Mouse (Mus musculus): Measurements from ENCODE around the gene Pskh1. TPM values are rescaled to one million over a fixed set of nuclear protein-coding genes. Genes with fewer than 3 reads are reported as not detected.

The Pskh1 gene
- polyA plus RNA-seq, 1 experiment from 2014 or later: 44.8 TPM

Small RNAs within 50 kb of the gene (microRNA-seq; reads per million reads assigned to microRNA genes)
- not detected for gene Mir7074

Other genes with a start within 250 kb of the Pskh1 start
- gene Carmil2, start 214.2 kb upstream of the Pskh1 start, polyA plus RNA-seq (2016; fragmentation: Nextera tagmentation; extraction: Ambion mirVana): 2.8 and 3.2 TPM in 2 replicates
- 73.6 and 78.2 TPM in 2 replicates for gene Acd, start 199.3 kb upstream of the Pskh1 start, polyA plus RNA-seq (2016; fragmentation: Nextera tagmentation; extraction: Ambion mirVana)
- 18.2 and 19.1 TPM in 2 replicates for gene Pard6a, start 199.3 kb upstream of the Pskh1 start, polyA plus RNA-seq (2016; fragmentation: Nextera tagmentation; extraction: Ambion mirVana)
- gene 4933405L10Rik, start 192.8 kb upstream of the Pskh1 start, polyA plus RNA-seq (2016; fragmentation: Nextera tagmentation; extraction: Ambion mirVana): 0.14 TPM in 1 of 2 replicates, not detected in the other
- gene Enkd1, start 192.2 kb upstream of the Pskh1 start, polyA plus RNA-seq (2016; fragmentation: Nextera tagmentation; extraction: Ambion mirVana): 35.7 and 37.0 TPM in 2 replicates
- 30.2 and 33.7 TPM in 2 replicates for gene Gfod2, start 141.8 kb upstream of the Pskh1 start, polyA plus RNA-seq (2016; fragmentation: Nextera tagmentation; extraction: Ambion mirVana)
- gene Ranbp10, start 73.1 kb upstream of the Pskh1 start, polyA plus RNA-seq (2016; fragmentation: Nextera tagmentation; extraction: Ambion mirVana): 14.9 and 16.0 TPM in 2 replicates
- gene Tsnaxip1, start 72.7 kb upstream of the Pskh1 start, polyA plus RNA-seq (2016; fragmentation: Nextera tagmentation; extraction: Ambion mirVana): 0.43 TPM in 1 of 2 replicates, not detected in the other
- 59.8 and 60.6 TPM in 2 replicates for gene Cenpt, start 47.2 kb upstream of the Pskh1 start, polyA plus RNA-seq (2016; fragmentation: Nextera tagmentation; extraction: Ambion mirVana)
- gene Thap11, start 45.3 kb upstream of the Pskh1 start, polyA plus RNA-seq (2016; fragmentation: Nextera tagmentation; extraction: Ambion mirVana): 84.6 and 86.8 TPM in 2 replicates
- 228 and 268 TPM in 2 replicates for gene Nutf2, start 39.9 kb upstream of the Pskh1 start, polyA plus RNA-seq (2016; fragmentation: Nextera tagmentation; extraction: Ambion mirVana)
- 70.5 and 72.6 TPM in 2 replicates for gene Edc4, start 19.6 kb upstream of the Pskh1 start, polyA plus RNA-seq (2016; fragmentation: Nextera tagmentation; extraction: Ambion mirVana)
- gene Nrn1l, start 6.9 kb upstream of the Pskh1 start, polyA plus RNA-seq (2016; fragmentation: Nextera tagmentation; extraction: Ambion mirVana): 0.65 and 1.1 TPM in 2 replicates
- gene Ctrl, start 33.4 kb downstream of the Pskh1 start, polyA plus RNA-seq (2016; fragmentation: Nextera tagmentation; extraction: Ambion mirVana): 1.9 and 2.2 TPM in 2 replicates
- gene Psmb10, start 38.0 kb downstream of the Pskh1 start, polyA plus RNA-seq (2016; fragmentation: Nextera tagmentation; extraction: Ambion mirVana): 22.9 and 31.7 TPM in 2 replicates
- gene Lcat, start 42.9 kb downstream of the Pskh1 start, polyA plus RNA-seq (2016; fragmentation: Nextera tagmentation; extraction: Ambion mirVana): 2.3 and 3.0 TPM in 2 replicates
- gene Slc12a4, start 65.7 kb downstream of the Pskh1 start, polyA plus RNA-seq (2016; fragmentation: Nextera tagmentation; extraction: Ambion mirVana): 44.3 and 48.2 TPM in 2 replicates
- not detected in 2 replicates for gene Dpep3, start 79.0 kb downstream of the Pskh1 start, polyA plus RNA-seq (2016; fragmentation: Nextera tagmentation; extraction: Ambion mirVana)
- gene Dus2, start 90.9 kb downstream of the Pskh1 start, polyA plus RNA-seq (2016; fragmentation: Nextera tagmentation; extraction: Ambion mirVana): 25.3 and 26.6 TPM in 2 replicates
- not detected in 2 replicates for gene Dpep2nb, start 105.5 kb downstream of the Pskh1 start, polyA plus RNA-seq (2016; fragmentation: Nextera tagmentation; extraction: Ambion mirVana)
- 21.6 and 22.6 TPM in 2 replicates for gene Ddx28, start 111.4 kb downstream of the Pskh1 start, polyA plus RNA-seq (2016; fragmentation: Nextera tagmentation; extraction: Ambion mirVana)
- gene Nfatc3, start 158.4 kb downstream of the Pskh1 start, polyA plus RNA-seq (2016; fragmentation: Nextera tagmentation; extraction: Ambion mirVana): 7.8 and 9.3 TPM in 2 replicates
- 10.4 and 11.3 TPM in 2 replicates for gene Esrp2, start 236.5 kb downstream of the Pskh1 start, polyA plus RNA-seq (2016; fragmentation: Nextera tagmentation; extraction: Ambion mirVana)
- 18.2 and 18.4 TPM in 2 replicates for gene Pla2g15, start 250.0 kb downstream of the Pskh1 start, polyA plus RNA-seq (2016; fragmentation: Nextera tagmentation; extraction: Ambion mirVana)

Data from embryonic facial prominence, embryonic 12.5 days (tissue).